In the genomic region with DNA sequence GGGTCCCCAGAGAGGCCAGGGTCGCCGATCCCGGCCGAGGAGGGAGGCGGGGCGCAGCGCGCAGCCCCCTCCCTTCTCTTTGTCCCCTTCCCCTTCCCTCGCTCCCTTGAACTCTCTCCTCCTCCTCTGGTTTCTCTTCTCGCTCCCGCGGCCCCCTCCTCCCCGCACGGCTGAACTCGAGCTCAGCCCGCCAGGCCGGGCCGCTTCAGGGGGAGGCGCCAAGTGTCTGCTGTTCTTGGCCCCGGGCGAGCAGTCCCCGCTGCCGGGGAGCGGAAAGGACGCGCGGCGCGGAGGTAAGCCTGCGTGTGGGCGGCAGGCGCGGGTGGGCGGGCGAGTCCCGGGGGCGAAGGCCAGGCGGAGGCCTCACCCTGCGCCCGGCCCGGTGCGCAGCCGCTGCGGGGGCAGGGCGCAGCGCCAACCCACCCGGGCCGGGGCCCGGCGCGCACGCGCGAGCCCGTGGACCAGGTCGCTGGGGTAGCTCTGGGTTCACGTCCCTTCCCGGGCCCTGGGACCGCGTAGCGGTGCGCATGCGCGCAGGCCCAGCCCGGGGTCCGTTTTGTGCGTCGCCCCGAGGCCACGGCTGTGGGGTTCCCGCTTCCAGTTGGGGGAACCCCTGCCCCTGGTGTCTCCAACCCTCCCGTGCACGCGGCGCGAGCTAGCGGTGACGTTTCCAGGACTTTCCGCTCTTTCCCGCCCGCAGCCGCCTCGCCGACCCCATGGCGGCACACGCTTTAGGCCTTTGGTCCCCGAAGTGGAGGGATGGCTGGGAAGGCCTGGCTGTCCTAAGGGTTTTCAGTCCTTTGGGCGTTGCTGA, we compare ENCODE assay signal across 8 mouse cellular contexts. TPM values are rescaled to one million over a fixed set of nuclear protein-coding genes. Genes with fewer than 3 reads are reported as not detected.
A peak's percentile ranks its signal among the peaks of the same experiment; 100 is the strongest.
DNase-seq lines count a peak whose midpoint lies in the region; ATAC-seq and TF ChIP-seq lines count a peak whose summit lies in the region.

No protein-coding gene starts in this region.

- WGBS in forebrain, embryonic 11.5 days: 1% methylated on average over 65 of the region's 88 CpGs
- WGBS in heart, embryonic 16.5 days: under 1% methylated on average over 85 of the region's 88 CpGs
- under 1% methylated on average over 72 of the region's 88 CpGs for WGBS in liver, embryonic 16.5 days (ENCODE audit: insufficient replicate concordance)
- WGBS in neural tube, embryonic 12.5 days: under 1% methylated on average over 71 of the region's 88 CpGs
- under 1% methylated on average over 73 of the region's 88 CpGs for WGBS in stomach, postnatal 0 days

- TF ChIP-seq CTCF in stomach, postnatal 0 days (IDR thresholded peaks at IDR 0.05; ENCODE audit: low read depth): peak; percentile 7; the same call in 1 of the 2 replicates

- peak overlapping the region; percentile 73 for H3K4me3 ChIP-seq in forebrain, embryonic 11.5 days (ENCODE audit: low read depth, low read length)
- peak overlapping the region; percentile 82 for H3K4me3 ChIP-seq in heart, embryonic 16.5 days (ENCODE audit: low read length)
- peak overlapping the region; percentile 73 for H3K4me3 ChIP-seq in liver, embryonic 16.5 days (ENCODE audit: low read depth, low read length)
- peak overlapping the region; percentile 75 for H3K4me3 ChIP-seq in neural tube, embryonic 12.5 days
- H3K4me3 ChIP-seq in stomach, postnatal 0 days (ENCODE audit: low read depth, low read length): peak overlapping the region; percentile 81

- DNase-seq in brain, embryonic 18.5 days (ENCODE audit: low read depth, low spot score): peak; percentile 54
- peak; percentile 92 for DNase-seq in forebrain, embryonic 11.5 days (ENCODE audit: low spot score)
- DNase-seq in kidney, postnatal 25 days: peak; percentile 78 to 94
- peak; percentile 83 for DNase-seq in stomach, postnatal 0 days (ENCODE audit: low spot score)

- no peak for TF ChIP-seq EP300 in stomach, postnatal 0 days (optimal IDR thresholded peaks at IDR 0.05)

- peak overlapping the region; percentile 99 for H3K9ac ChIP-seq in forebrain, embryonic 11.5 days (ENCODE audit: low read length)
- H3K9ac ChIP-seq in heart, embryonic 16.5 days (ENCODE audit: low read length): peak overlapping the region; percentile 98
- peak overlapping the region; percentile 79 for H3K9ac ChIP-seq in liver, embryonic 16.5 days (ENCODE audit: low read depth, low read length)
- peak overlapping the region; percentile 98 for H3K9ac ChIP-seq in neural tube, embryonic 12.5 days
- H3K9ac ChIP-seq in stomach, postnatal 0 days (ENCODE audit: low read length): peak overlapping the region; percentile 98

- no peaks in the 10 kb centered on the region for H3K9me3 ChIP-seq in forebrain, embryonic 11.5 days (ENCODE audit: control insufficient read depth, low read length)
- H3K9me3 ChIP-seq in heart, embryonic 16.5 days (replicated peaks; ENCODE audit: control insufficient read depth, low read length): peaks cover 3% of the 10 kb centered on the region; the same call in 1 of the 2 replicates
- H3K9me3 ChIP-seq in liver, embryonic 16.5 days (replicated peaks; ENCODE audit: control insufficient read depth, low read length): no peaks in the 10 kb centered on the region
- H3K9me3 ChIP-seq in neural tube, embryonic 12.5 days: no peaks in the 10 kb centered on the region
- H3K9me3 ChIP-seq in stomach, postnatal 0 days (ENCODE audit: control insufficient read depth, low read length): no peaks in the 10 kb centered on the region

- H3K4me1 ChIP-seq in forebrain, embryonic 11.5 days (replicated peaks; ENCODE audit: control insufficient read depth, insufficient read depth, low read length): peaks cover 12% of the 10 kb centered on the region; the same call in 1 of the 2 replicates
- peaks cover 16% of the 10 kb centered on the region for H3K4me1 ChIP-seq in heart, embryonic 16.5 days (ENCODE audit: control insufficient read depth, insufficient read depth, low read length)
- peaks cover 5% of the 10 kb centered on the region for H3K4me1 ChIP-seq in liver, embryonic 16.5 days (ENCODE audit: control insufficient read depth, low read depth, low read length)
- peaks cover 18% of the 10 kb centered on the region for H3K4me1 ChIP-seq in neural tube, embryonic 12.5 days
- peaks cover 3% of the 10 kb centered on the region; the same call in 1 of the 2 replicates for H3K4me1 ChIP-seq in stomach, postnatal 0 days (replicated peaks; ENCODE audit: control insufficient read depth, insufficient read depth)

- H3K27ac ChIP-seq in forebrain, embryonic 11.5 days (ENCODE audit: low read depth, low read length): peak overlapping the region; percentile 99
- H3K27ac ChIP-seq in heart, embryonic 16.5 days (ENCODE audit: low read length): peak overlapping the region; percentile 96
- H3K27ac ChIP-seq in liver, embryonic 16.5 days (ENCODE audit: low read length): peak overlapping the region; percentile 91
- H3K27ac ChIP-seq in neural tube, embryonic 12.5 days: peak overlapping the region; percentile 99
- peak overlapping the region; percentile 98 for H3K27ac ChIP-seq in stomach, postnatal 0 days (replicated peaks)

- H3K36me3 ChIP-seq in forebrain, embryonic 11.5 days (ENCODE audit: control insufficient read depth, insufficient read depth, low read length): no peaks in the 10 kb centered on the region; the same call in 1 of the 2 replicates
- H3K36me3 ChIP-seq in heart, embryonic 16.5 days (ENCODE audit: control insufficient read depth, insufficient read depth): peaks cover 7% of the 10 kb centered on the region
- H3K36me3 ChIP-seq in liver, embryonic 16.5 days (ENCODE audit: control insufficient read depth, insufficient read depth): no peaks in the 10 kb centered on the region
- no peaks in the 10 kb centered on the region for H3K36me3 ChIP-seq in neural tube, embryonic 12.5 days
- no peaks in the 10 kb centered on the region for H3K36me3 ChIP-seq in stomach, postnatal 0 days (ENCODE audit: control insufficient read depth, insufficient read depth, low read length)

- no peaks in the 10 kb centered on the region for H3K27me3 ChIP-seq in forebrain, embryonic 11.5 days (ENCODE audit: control insufficient read depth, insufficient read depth, low read length)
- H3K27me3 ChIP-seq in heart, embryonic 16.5 days (ENCODE audit: control insufficient read depth, insufficient read depth, low read length): no peaks in the 10 kb centered on the region
- no peaks in the 10 kb centered on the region for H3K27me3 ChIP-seq in liver, embryonic 16.5 days (ENCODE audit: control insufficient read depth, insufficient read depth, low read depth, low read length)
- no peaks in the 10 kb centered on the region for H3K27me3 ChIP-seq in neural tube, embryonic 12.5 days (replicated peaks)
- no peaks in the 10 kb centered on the region for H3K27me3 ChIP-seq in stomach, postnatal 0 days (ENCODE audit: control insufficient read depth, insufficient read depth, low read length)

- peak; percentile 74 for ATAC-seq in CD4-positive, CD25-positive, alpha-beta regulatory T cell, adult 4 months
- ATAC-seq in forebrain, embryonic 11.5 days (replicated peaks; ENCODE audit: low FRiP score): peak; percentile 93
- peak; percentile 92 for ATAC-seq in heart, embryonic 16.5 days (replicated peaks; ENCODE audit: extremely low read depth, insufficient read depth, low FRiP score)
- peak; percentile 86 for ATAC-seq in liver, embryonic 16.5 days (ENCODE audit: low read depth)
- peak; percentile 95 for ATAC-seq in neural tube, embryonic 12.5 days (ENCODE audit: low FRiP score, low read depth)
- peak; percentile 92 for ATAC-seq in stomach, postnatal 0 days (ENCODE audit: low FRiP score, low TSS enrichment)

- H3K4me2 ChIP-seq in forebrain, embryonic 11.5 days (ENCODE audit: low read depth, low read length, severe bottlenecking): peak overlapping the region; percentile 89
- H3K4me2 ChIP-seq in heart, embryonic 16.5 days (ENCODE audit: low read depth, low read length): peak overlapping the region; percentile 91
- H3K4me2 ChIP-seq in liver, embryonic 16.5 days (ENCODE audit: low read depth, low read length): peak overlapping the region; percentile 85
- peak overlapping the region; percentile 78 for H3K4me2 ChIP-seq in neural tube, embryonic 12.5 days (replicated peaks)
- H3K4me2 ChIP-seq in stomach, postnatal 0 days (replicated peaks; ENCODE audit: low read depth): peak overlapping the region; percentile 87

RNA-seq across cellular contexts. Expression of a gene that starts 20.3 kb away (rescaled TPM):
- 10 to 100 TPM; 55.6 to 61.4 TPM for polyA plus RNA-seq in CD4-positive, CD25-positive, alpha-beta regulatory T cell, adult 4 months (2017; shearing (Covaris generic))
- polyA plus RNA-seq in forebrain, embryonic 11.5 days (2014; fragmentation: Nextera tagmentation; extraction: Ambion mirVana): 142 and 160 TPM in 2 replicates
- 62.2 and 77.3 TPM in 2 replicates for polyA plus RNA-seq in heart, embryonic 16.5 days (2015; fragmentation: Nextera tagmentation; extraction: Ambion mirVana)
- 19.5 and 21.4 TPM in 2 replicates for polyA plus RNA-seq in liver, embryonic 16.5 days (2015; fragmentation: Nextera tagmentation; extraction: Ambion mirVana)
- 109 and 118 TPM in 2 replicates for polyA plus RNA-seq in neural tube, embryonic 12.5 days (2016; fragmentation: Nextera tagmentation; extraction: Ambion mirVana)
- 42.7 and 44.0 TPM in 2 replicates for polyA plus RNA-seq in stomach, postnatal 0 days (2015; fragmentation: Nextera tagmentation; extraction: Ambion mirVana)

Comparison
In these comparisons a context has a peak if more than half of its experiments do, and no peak if none do; other contexts are left out.
1. Peak in every context shown above with its lines: DNase-seq, ATAC-seq, H3K4me3 ChIP-seq and H3K27ac ChIP-seq.